Mouse (Mus musculus) neural tube, embryonic 15.5 days (tissue): Measurements from ENCODE around the gene Gm44511. TPM values are rescaled to one million over a fixed set of nuclear protein-coding genes. Genes with fewer than 3 reads are reported as not detected.
A peak's percentile ranks its signal among the peaks of the same experiment; 100 is the strongest.
"Not testable (repeated sequence)": the region's sequence is repeated elsewhere in the genome, so short reads cannot be mapped to it uniquely, and the experiment has no call there.

Experiments used
- ATAC-seq: fragments of 200-750 bp; cut with Nextera tagmentation; 2 replicates; pipeline ENCODE4 v1.8.0; 2017; ENCODE audit warnings: mild to moderate bottlenecking, moderate TSS enrichment, moderate library complexity; ENCODE audit not compliant: low FRiP score
- H3K27ac ChIP-seq: fragments of 300-500 bp; sonication (generic); replicated peaks from 2 replicates; pipeline ENCODE4 v1.5.1; 2015; ENCODE audit warnings: mild to moderate bottlenecking, inconsistent platforms
- H3K27me3 ChIP-seq: fragments of 300-500 bp; sonication (generic); replicated peaks from 2 replicates; pipeline ENCODE4 v1.6.1; 2015; ENCODE audit warnings: inconsistent platforms
- H3K36me3 ChIP-seq: fragments of 300-500 bp; sonication (generic); 2 replicates; pipeline ENCODE4 v1.6.1; 2015; ENCODE audit warnings: inconsistent platforms
- H3K4me1 ChIP-seq: fragments of 300-500 bp; sonication (generic); 2 replicates; pipeline ENCODE4 v1.6.1; 2015; ENCODE audit warnings: inconsistent platforms
- H3K4me2 ChIP-seq: fragments of 300-500 bp; sonication (generic); 2 replicates; pipeline ENCODE4 v1.6.1; 2015; ENCODE audit warnings: inconsistent platforms, mild to moderate bottlenecking, moderate library complexity
- H3K4me3 ChIP-seq: fragments of 300-500 bp; sonication (generic); replicated peaks from 2 replicates; pipeline ENCODE4 v1.5.1; 2015; ENCODE audit warnings: mild to moderate bottlenecking, inconsistent platforms
- H3K9ac ChIP-seq: fragments of 300-500 bp; sonication (generic); replicated peaks from 2 replicates; pipeline ENCODE4 v1.6.1; 2015; ENCODE audit warnings: mild to moderate bottlenecking, inconsistent platforms
- H3K9me3 ChIP-seq: fragments of 300-500 bp; sonication (generic); replicated peaks from 2 replicates; pipeline ENCODE4 v1.6.1; 2016; ENCODE audit warnings: inconsistent platforms
- WGBS: fragments of 180-500 bp; shearing (Covaris S2); methylation state at CpG from one replicate; pipeline ENCODE4 v1.1.7; 2015; ENCODE audit warnings: mixed read lengths; 5-methylcytosine and 5-hydroxymethylcytosine counted together
- polyA plus RNA-seq: library from polyadenylated mRNA; unstranded; fragments of >200 nt; fragmentation: Nextera tagmentation; extraction: Ambion mirVana; gene quantifications from 2 replicates; pipeline ENCODE4 v1.2.1, GENCODE M21; 2015

Gm44511 gene
- polyA plus RNA-seq, 1 experiment from 2014 or later, result not detected

DNA sequence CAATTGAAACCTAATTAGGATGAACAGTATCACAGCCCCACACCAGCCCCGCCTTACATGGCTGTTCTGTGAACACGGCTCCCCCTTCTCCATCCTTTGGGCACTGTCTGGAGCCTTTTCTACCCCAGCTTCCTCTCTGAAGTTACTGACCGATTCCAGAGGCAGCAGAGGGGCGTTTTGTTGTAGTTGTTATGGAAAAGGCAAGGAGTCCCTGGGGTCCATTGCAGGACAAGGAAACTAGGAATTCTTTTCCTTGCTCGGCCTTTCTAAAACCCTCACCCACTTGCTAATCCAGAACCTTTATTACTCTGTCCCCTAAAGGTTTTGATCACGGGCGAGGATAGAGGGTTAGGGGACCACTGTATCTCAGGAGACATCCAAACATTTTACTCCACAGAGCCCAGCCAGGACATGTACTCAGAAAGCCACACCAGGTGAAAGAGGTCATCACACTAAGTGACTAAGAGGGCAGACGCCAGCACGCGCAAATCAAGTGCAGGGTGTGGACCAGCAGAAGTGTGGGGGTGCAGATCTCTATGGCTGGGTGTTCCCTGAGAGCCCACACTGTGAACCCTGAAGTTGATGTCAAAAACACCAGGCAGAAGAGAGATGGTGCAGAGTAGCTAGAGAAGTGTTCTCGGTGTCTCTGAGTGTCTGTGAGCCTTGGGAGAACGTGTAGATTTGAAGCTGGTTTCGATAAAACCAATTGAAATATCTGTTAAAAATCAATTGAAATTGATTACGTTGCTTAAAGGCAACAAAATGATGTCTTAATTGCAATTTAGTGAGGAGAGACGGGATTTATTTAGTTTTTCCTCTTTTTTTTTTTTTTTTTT is 28.0 kb downstream of the Gm44511 start:
- Histone ChIP-seq H3K36me3 (no peaks in the 10 kb centered on the region), H3K4me2 (peak overlapping the region; percentile 61), H3K27ac (peak overlapping the region; percentile 51), H3K4me3 (peak overlapping the region; percentile 60), H3K9me3 (no peaks in the 10 kb centered on the region), H3K4me1 (peaks cover 12% of the 10 kb centered on the region), H3K9ac (peak overlapping the region; percentile 33), H3K27me3 (no peaks in the 10 kb centered on the region)
- no peak for ATAC-seq
- 10% methylated on average over 15 of the region's 15 CpGs for WGBS

DNA sequence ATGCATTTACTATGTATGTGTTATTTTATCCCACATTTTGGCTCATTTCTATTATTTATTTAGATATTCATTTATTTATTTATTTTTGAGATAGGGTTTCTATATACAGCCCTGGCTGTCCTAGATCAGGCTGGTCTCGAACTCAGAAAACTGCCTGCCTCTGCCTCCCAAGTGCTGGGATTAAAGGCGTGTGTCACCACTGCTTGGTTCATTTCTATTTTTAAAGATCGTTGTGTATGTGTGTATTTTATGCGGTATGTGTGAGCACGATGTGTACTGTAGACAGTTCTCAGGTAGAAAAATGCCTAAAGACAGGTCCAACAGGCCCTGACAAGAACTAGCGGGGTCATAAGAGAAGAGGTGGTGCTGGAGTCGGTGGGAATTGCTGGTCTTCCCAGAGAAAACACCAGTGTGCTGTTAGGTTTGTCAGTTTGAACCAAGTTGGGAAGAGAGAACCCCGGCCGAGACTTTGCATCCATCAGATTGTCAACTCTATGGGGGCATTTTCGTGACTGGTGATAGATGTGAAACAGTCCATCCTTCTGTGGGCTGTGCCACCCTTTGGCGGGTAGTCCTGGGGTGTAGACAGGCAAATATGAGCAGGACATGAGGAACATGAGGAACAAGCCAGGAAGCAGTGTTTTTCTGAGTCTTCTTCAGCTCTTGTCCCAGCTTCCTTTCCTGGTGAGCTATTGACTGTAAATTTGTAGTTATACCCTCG is 28.8 kb downstream of the Gm44511 start:
- 78% methylated on average over 12 of the region's 12 CpGs for WGBS

GRCm38 (mm10) chr6:128796321-128796955 is 29.7 kb downstream of the Gm44511 start:
- Histone ChIP-seq H3K4me1 (peaks cover 12% of the 10 kb centered on the region), H3K4me3 (no peak overlapping the region), H3K9me3 (no peaks in the 10 kb centered on the region), H3K9ac (no peak overlapping the region), H3K36me3 (no peaks in the 10 kb centered on the region), H3K4me2 (no peak overlapping the region), H3K27me3 (no peaks in the 10 kb centered on the region), H3K27ac (no peak overlapping the region)
- ATAC-seq, result no peak
- WGBS, result 81% methylated on average over 8 of the region's 8 CpGs

More for the DNA sequence above, 28.8 kb downstream of the Gm44511 start:
- Histone ChIP-seq H3K4me1 (peaks cover 12% of the 10 kb centered on the region), H3K9ac (0 out of 2 replicates have a peak overlapping the region, but pooled peaks have one; percentile 33), H3K9me3 (no peaks in the 10 kb centered on the region), H3K4me3 (peak overlapping the region; percentile 60), H3K4me2 (peak overlapping the region; percentile 61), H3K27me3 (no peaks in the 10 kb centered on the region), H3K36me3 (no peaks in the 10 kb centered on the region), H3K27ac (0 out of 2 replicates have a peak overlapping the region, but pooled peaks have one; percentile 51)
- ATAC-seq, result no peak

- Histone ChIP-seq H3K4me2 (no peak overlapping the region), H3K4me3 (no peak overlapping the region), H3K9me3 (no peaks in the 10 kb centered on the region), H3K27ac (no peak overlapping the region), H3K9ac (no peak overlapping the region), H3K27me3 (no peaks in the 10 kb centered on the region), H3K36me3 (no peaks in the 10 kb centered on the region), H3K4me1 (peaks cover 12% of the 10 kb centered on the region)
- no peak for ATAC-seq
- 55% methylated on average over 6 of the region's 6 CpGs for WGBS
Measured at GRCm38 (mm10) chr6:128793734-128794133, 32.4 kb downstream of the Gm44511 start.

DNA sequence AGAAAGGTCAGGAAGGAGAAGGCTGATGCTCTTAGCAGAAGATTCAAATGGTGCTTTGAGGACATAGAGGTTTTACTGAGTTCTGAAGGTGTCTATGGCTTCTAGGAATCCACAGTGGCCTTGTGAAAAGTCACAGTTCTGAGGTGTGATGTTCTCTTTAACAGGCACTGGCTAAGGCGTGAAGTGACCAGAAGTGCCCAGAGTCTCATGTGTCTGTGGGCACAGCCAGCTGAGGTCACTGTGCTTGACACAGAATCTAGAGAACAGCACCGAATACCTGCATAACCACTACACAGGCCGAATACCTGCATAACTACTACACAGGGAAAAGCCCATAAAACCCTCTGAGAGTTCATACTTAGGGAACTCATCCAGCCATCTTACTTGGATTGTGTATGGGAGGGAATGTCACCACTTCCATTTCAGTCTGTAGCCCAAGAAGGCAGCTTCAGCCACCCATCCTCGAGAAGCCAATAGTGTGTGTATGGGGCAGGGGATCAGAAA is 35.6 kb downstream of the Gm44511 start:
- H3K4me2 ChIP-seq, ATAC-seq, H3K9me3 ChIP-seq, H3K4me3 ChIP-seq, H3K27ac ChIP-seq, H3K36me3 ChIP-seq, H3K9ac ChIP-seq, H3K27me3 ChIP-seq, H3K4me1 ChIP-seq: not testable (repeated sequence)
- WGBS, result 85% methylated on average over 4 of the region's 4 CpGs

- no peak within 1 kb of the TSS for H3K4me3 ChIP-seq
- H3K9me3 ChIP-seq, result no peaks in the 10 kb centered on the region
- H3K36me3 ChIP-seq, result no peaks in the 10 kb centered on the region
- 92% methylated on average over 2 of the region's 2 CpGs for WGBS
- no peak within 1 kb of the TSS for H3K4me2 ChIP-seq
- ATAC-seq, result no peak
- no peak within 1 kb of the TSS for H3K9ac ChIP-seq
- no peak within 1 kb of the TSS for H3K27ac ChIP-seq
- H3K4me1 ChIP-seq, result no peaks in the 10 kb centered on the region
- no peaks in the 10 kb centered on the region for H3K27me3 ChIP-seq
Measured at GRCm38 (mm10) chr6:128789115-128789514, 37.0 kb downstream of the Gm44511 start, which contains the start of gene Klrb1c. TSS of gene Klrb1c (minus strand) at chr6:128789215.

- H3K9me3 ChIP-seq, result no peaks in the 10 kb centered on the region
- no peak overlapping the region for H3K27ac ChIP-seq
- 71% methylated on average over 1 of the region's 1 CpGs for WGBS
- no peaks in the 10 kb centered on the region for H3K36me3 ChIP-seq
- no peak overlapping the region for H3K9ac ChIP-seq
- no peak for ATAC-seq
- H3K4me1 ChIP-seq, result no peaks in the 10 kb centered on the region
- H3K4me2 ChIP-seq, result no peak overlapping the region
- no peak overlapping the region for H3K4me3 ChIP-seq
- H3K27me3 ChIP-seq, result no peaks in the 10 kb centered on the region
Measured at GRCm38 (mm10) chr6:128788517-128788916, 37.6 kb downstream of the Gm44511 start.

- ATAC-seq, H3K27me3 ChIP-seq, H3K9me3 ChIP-seq, H3K27ac ChIP-seq, H3K4me2 ChIP-seq, H3K36me3 ChIP-seq, H3K4me3 ChIP-seq, H3K9ac ChIP-seq, H3K4me1 ChIP-seq: not testable (repeated sequence)
- WGBS, result 97% methylated on average over 1 of the region's 1 CpGs
Measured at GRCm38 (mm10) chr6:128786396-128786795, 39.7 kb downstream of the Gm44511 start.

DNA sequence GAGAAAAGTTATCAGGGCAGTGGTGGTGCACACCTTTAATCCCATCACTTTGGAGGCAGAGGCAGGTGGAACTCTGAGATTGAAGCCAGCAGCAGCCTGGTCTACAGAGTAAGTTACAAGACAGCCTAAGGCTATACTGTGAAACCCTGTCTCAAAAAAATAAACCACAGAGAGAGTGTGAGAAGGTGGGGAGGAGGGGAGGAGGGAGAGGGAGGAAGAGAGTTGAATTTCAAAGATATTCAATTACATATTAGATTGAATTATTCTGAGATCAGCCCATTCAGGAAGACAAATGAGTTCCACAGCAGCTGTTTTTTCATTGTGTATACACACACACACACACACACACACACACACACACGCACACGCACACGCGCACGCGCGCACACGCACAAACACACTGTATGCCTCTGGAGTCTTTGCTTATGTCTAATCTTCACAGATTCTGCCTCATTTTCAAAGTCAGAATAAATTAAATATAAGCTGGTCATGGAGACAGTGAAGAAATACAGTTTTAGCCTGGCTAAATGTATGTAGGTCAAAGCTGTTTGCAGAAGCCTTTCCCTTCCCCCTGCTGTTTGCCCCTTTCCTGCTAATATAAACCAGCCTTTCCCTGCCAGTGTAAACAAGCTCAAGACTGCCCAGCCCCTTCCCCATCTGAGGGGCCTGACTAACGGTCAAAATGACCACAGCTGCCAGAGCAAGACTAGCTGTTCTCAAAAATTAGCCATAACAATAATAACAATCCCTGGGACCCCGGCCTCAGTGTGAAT is 56.4 kb downstream of the Gm44511 start:
- H3K27me3 ChIP-seq, result no peaks in the 10 kb centered on the region
- no peak overlapping the region for H3K27ac ChIP-seq
- no peaks in the 10 kb centered on the region for H3K9me3 ChIP-seq
- H3K4me3 ChIP-seq, result no peak overlapping the region
- H3K4me1 ChIP-seq, result no peaks in the 10 kb centered on the region
- 77% methylated on average over 10 of the region's 10 CpGs for WGBS
- no peak overlapping the region for H3K4me2 ChIP-seq
- ATAC-seq, result no peak
- no peaks in the 10 kb centered on the region for H3K36me3 ChIP-seq
- H3K9ac ChIP-seq, result no peak overlapping the region

- no peak for ATAC-seq
- Histone ChIP-seq H3K4me3 (no peak overlapping the region), H3K36me3 (no peaks in the 10 kb centered on the region), H3K27ac (no peak overlapping the region), H3K9ac (no peak overlapping the region; the same call in 1 of the 2 replicates), H3K4me2 (no peak overlapping the region), H3K9me3 (no peaks in the 10 kb centered on the region), H3K4me1 (peaks cover 6% of the 10 kb centered on the region; the same call in 1 of the 2 replicates), H3K27me3 (no peaks in the 10 kb centered on the region)
- 77% methylated on average over 4 of the region's 4 CpGs for WGBS
Measured at GRCm38 (mm10) chr6:128768047-128768446, 58.1 kb downstream of the Gm44511 start.
